Mouse (Mus musculus): ENCODE results near the gene Cysltr2.

The Cysltr2 gene

DNA sequence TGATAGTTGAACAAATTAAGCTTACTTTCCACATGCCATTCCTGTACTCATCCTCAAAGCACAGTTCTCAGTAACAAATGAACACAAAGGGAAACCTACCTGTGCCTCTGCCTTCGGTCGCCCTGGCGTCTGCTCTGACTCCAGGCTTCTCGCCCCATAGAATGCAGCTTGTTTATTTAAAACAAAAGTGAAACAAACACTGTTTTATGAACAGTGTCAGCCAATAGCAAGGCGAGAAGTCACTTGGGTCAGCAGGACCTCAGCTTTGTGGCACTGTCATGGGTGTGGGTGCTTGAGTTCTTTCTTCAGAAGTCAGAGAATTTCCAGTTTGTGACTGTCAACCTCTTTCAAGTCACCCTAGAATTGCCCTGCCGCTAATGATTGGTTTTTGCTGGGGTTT is at the start of gene Cysltr2:
Gene Cysltr2 (minus strand): TSS at position 178 of the 400 bp plus-strand sequence.
- in situ Hi-C loops (cut with MboI; ENCODE audit: unreplicated experiment in 2 of 2) = no loop called here

DNA sequence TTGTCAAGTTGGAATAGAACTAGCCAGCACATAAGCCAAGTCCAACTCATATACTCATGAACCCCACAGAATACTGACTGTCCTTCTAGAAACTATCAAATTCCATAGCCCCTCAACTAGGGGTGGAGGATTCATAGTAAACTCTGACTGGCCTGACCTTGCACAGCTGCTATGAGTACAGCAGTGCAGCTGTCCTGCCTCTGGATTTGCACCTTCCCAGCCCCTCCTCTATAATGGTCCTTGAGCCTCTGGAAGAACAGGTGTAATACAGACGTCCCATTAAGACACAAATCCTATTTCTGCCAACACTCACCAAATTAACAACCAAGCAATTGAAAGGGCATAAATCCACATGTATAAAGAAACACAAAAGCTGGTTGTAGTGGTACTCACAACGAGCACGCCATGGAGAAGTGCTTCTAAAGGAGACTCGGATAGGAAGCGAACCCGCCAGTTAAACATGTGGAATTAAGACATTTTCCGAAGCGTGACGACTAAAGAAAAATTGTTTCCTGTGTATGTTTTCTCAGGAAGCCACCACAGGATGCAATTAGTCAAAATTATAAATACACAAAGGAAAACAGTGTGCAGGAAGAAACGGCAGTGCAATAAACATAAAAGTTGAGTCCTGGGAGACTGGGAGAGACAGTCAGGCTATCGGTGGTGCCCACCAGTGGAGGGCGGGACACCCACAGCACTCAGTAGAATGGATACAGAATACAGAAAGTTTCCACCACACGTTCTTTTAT is 46.1 kb upstream of the Cysltr2 start:
- in situ Hi-C loops (cut with MboI; ENCODE audit: unreplicated experiment in 2 of 2) = loop anchor here in 1 of 2 experiments (5.0 to 25.0 kb wide), 3 partner anchors 93 to 1617 kb away; no protein-coding TSS in a partner anchor

DNA sequence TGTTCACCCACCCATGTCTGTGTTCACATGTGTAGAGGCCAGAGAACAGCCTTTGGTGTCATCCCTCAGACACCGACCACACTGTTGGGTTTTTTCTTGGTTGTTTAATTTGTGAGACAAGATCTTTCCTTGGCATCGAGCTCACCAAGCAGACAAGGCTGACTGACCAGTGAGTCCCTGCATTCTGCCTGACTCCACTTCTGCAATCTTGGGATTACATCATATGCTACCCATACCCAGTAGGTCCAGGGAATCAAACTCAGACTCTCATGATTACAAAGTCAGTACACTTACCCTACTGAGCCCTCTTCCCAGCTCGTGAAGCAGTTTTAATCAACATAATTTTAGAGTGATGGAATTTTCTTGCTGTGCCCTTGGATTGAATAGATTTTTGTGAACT is 44.0 kb upstream of the Cysltr2 start:
- in situ Hi-C loops (cut with MboI; ENCODE audit: unreplicated experiment in 2 of 2) = loop anchor here in 1 of 2 experiments (5.0 to 25.0 kb wide), 2 partner anchors 91 to 1619 kb away; no protein-coding TSS in a partner anchor

DNA sequence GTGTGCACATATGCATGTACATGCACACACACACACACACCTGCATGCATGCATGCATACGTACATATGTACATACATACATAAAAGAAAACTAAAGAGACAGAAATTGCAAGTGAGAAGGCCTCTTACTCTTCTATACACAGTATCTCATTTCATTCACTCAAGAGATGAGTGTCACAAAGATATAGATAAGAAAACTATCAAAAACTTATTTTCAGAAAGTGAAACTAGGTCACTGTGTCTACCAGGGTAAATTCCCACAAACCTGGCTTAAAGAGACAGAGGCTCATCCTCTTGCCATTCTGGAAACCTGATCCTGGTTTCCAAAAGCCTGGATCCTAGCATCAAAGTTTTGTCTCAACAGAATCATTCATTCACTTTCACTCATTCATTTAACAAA is 39.3 kb upstream of the Cysltr2 start:
- in situ Hi-C loops (cut with MboI; ENCODE audit: unreplicated experiment in 2 of 2) = loop anchor here in 1 of 2 experiments (25.0 kb wide), 1 partner anchor 1624 kb away; no protein-coding TSS in a partner anchor

DNA sequence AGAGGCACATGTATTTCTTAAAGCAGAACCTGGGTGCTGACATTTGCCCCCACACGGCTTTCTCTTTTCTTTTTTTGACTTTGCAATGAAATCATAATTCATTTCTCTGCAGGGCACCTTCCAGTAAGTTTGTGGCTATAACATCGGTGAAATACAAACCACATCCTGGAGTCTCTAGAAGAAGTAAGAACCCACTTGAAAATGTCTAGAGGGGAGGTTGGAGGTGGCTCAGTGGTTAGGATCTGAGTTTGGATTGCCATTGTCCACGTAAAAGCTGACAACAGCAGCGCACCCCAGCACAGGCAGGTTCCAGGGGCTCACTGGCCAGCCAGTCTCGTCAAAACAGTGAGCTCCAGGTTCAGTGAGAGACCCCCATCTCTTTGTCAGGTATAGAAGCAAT is 38.8 kb upstream of the Cysltr2 start:
- in situ Hi-C loops (cut with MboI; ENCODE audit: unreplicated experiment in 2 of 2) = loop anchor here in 1 of 2 experiments (25.0 kb wide), 1 partner anchor 1625 kb away; no protein-coding TSS in a partner anchor

DNA sequence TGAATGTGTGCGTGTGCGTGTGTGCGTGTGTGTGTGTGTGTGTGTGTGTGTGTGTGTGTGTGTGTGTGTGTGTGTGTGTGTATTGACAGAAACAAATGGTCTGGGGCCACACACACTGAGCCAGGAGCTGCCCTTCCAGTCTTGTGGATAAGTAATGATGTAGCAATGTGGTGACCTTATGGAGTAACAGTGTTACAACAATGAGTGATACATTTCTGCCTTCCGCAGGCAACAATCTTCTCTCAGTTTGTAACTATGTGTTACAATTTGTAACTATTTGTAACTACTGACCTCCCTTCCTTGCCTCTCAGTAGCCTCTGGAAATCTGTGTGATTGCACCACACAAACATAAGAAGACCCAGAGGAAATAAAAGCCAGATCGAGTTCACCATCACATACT is 38.3 kb upstream of the Cysltr2 start:
- in situ Hi-C loops (cut with MboI; ENCODE audit: unreplicated experiment in 2 of 2) = loop anchor here in 1 of 2 experiments (25.0 kb wide), 1 partner anchor 1625 kb away; no protein-coding TSS in a partner anchor

DNA sequence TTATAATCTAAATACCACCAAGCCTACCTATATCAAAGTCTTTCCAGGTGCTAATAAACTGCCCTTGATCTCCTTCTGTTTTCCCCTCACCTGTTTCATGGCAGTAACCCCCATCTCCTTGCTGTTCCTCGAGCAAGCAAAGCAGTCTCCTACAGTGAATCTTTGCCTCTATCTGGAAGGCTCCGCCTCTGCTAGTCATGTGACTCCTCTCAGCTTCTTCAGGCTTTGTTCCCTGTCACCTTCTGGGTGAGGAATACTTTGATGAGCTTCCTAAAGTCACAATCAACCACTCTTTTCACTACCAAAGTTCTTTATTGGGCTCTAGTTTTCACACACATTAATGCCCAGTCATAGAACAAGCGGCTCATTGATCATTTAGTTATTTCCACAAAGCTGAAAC is 37.5 kb upstream of the Cysltr2 start:
- in situ Hi-C loops (cut with MboI; ENCODE audit: unreplicated experiment in 2 of 2) = loop anchor here in 1 of 2 experiments (25.0 kb wide), 1 partner anchor 1626 kb away; no protein-coding TSS in a partner anchor

DNA sequence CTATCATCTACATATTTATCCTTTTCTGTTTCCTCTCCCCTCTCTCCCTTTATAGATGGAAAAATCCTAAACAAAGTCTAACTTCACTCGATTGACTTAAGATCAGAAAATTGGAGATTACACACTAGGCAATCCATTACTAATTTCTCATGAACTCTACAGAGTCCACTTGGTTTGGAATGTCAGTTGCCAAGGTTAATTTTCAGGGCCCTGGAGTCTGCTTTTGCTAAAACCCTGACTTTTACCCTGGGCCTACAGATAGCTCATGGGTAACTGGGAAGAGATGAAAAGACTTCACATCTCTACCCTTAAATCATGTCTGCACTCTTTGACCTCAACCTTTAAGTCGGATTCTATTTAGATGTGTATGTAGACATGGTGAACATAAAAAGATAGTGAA is 34.6 kb upstream of the Cysltr2 start:
- in situ Hi-C loops (cut with MboI; ENCODE audit: unreplicated experiment in 2 of 2) = loop anchor here in 1 of 2 experiments (25.0 kb wide), 1 partner anchor 1629 kb away; no protein-coding TSS in a partner anchor

DNA sequence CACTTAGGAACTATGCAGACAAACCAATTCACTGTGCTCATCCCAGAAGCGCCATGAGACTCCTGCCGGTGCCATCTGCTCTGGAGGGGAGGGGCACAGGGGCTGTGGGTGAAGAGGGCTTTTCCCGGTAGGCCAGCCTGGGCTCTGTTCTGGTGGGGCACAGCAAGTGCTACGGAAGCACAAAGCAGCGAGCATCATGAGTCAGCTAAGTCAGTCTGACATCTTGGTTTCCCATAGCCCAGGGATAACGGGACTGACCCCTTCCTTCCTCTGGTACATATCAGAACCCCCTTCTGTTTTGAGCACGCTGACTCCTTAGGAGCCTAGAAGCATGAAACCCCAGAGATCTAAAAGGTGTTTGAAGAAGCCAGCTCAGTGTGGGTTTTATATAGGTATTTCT is 15.5 kb upstream of the Cysltr2 start:
- in situ Hi-C loops (cut with MboI; ENCODE audit: unreplicated experiment in 2 of 2) = no loop called here

DNA sequence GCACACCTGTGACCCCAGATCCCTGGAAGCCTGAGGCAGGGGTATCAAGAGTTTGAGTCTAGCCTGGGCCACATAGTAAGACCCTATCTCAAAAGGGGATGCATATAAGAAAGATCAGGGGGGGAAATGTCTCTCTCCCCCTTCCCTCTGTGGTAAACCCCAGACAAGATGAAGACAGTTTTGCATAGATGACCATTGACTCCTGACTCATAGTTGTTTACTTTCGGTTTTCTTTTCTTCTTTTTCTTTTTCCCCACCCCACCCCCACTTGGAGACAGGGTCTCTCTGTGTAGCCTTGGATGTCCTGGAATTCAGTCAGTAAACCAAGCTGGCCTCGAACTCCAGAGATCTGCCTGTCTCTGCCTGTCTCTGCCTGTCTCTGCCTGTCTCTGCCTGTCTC is 9.8 kb upstream of the Cysltr2 start:
- in situ Hi-C loops (cut with MboI; ENCODE audit: unreplicated experiment in 2 of 2) = no loop called here

DNA sequence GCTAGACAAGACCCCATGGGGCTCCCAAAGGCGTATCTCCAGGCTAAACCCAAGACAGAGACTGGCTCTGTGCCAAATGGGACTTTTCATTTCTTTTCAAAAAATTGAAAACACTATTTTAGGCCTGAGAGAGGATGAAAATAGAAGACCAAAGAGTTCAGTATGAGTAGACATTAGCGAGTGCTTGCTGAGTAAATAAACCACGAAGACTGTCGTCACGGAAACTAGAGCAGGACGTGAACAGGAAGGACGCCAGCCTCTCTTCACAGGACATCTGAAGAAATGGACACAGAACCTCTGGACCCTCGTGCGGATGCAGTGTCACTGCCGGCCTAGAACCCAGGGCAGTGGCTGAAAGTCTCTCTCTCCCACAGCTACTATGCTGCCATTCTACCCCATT is 8.8 kb upstream of the Cysltr2 start:
- in situ Hi-C loops (cut with MboI; ENCODE audit: unreplicated experiment in 2 of 2) = no loop called here

DNA sequence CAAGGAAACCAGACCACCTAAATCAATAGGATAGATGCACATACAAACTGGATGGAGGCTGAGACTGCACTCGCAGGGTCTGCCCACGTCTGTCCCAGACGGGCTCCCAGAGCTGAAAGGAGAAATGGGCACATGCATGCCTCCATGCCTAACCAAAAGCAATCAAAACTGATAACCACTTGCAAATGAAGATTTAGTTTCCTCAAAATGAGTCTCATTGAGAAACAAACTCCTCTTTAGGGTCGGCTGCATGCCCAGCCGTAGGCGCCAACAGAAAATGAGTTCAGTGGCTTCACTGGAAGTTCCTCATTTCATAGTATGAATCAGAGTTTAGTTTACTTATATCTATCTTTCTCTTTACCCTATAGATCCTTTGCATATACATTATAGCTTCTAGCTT is 7.9 kb upstream of the Cysltr2 start:
- in situ Hi-C loops (cut with MboI; ENCODE audit: unreplicated experiment in 2 of 2) = no loop called here

DNA sequence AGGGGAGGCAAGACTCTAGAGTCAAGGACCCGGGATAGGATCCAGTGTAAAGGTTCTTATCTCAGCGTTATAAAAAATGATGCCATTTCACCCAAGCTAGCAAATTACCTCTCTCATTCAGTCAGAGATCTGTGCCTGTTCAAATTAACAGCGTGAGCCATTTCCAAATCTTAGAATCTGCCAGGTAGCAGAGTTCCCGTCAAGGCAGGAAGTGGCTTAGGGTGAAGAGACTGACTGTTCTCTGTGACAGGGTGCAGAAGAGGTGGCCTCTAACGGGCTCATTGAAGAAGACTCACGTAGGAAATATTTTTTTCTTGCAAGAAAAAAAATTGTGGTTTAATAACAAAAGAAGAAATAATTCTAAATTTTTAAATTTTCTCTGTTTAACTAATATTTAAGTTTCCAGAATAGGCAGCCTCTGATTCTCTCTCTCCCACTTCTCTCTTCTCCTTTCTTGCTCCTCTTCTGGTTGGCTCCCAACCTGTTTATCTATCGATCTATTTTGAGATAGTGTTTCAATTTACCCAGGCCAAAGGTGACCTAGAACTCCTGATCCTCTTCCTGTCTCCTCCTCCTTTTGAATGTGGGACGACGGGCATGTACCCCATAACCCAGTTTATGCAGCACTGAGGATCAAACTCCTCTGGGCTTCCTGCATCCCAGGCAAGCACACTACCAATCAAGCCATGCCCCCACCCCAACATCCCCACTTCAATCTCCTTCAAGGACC is 3.5 kb downstream of the Cysltr2 start:
- in situ Hi-C loops (cut with MboI; ENCODE audit: unreplicated experiment in 2 of 2) = no loop called here

DNA sequence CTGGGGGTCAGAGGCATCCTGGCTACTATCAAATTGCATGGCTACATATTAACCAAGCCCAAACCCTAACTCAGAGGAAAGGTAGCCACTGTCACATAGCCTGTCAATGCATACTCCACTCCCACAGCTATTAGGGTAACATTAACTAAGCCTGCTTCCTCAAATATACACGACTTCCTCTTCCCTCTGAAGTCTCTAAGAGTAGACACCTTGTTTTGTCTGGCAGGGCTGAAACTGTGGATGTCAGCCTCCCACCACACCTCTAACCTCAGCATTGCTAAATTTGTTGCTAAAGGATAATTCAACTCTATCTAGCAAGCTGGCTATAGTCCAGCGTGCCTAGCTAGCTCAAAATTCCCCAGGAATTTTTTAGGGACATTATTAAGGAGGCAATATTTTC is 7.2 kb downstream of the Cysltr2 start:
- in situ Hi-C loops (cut with MboI; ENCODE audit: unreplicated experiment in 2 of 2) = no loop called here

DNA sequence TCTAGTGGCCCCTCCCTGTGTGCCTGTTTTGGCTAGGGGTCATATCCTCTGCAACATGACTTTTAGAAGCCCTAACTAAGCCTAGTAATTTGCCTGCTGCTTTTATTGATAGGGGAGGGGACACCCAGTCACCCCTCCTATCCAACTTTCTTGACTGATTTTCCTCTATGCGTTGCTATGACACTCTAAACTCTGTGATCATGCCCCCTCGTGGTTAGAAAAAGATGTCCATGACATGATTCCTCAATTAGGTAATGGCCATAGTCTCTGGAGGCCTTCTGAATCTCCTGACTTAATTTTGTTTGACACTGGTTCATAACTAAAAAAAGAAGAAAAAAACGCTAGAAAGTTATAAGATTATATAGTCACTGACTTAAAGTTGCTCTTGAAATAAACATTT is 15.6 kb downstream of the Cysltr2 start:
- in situ Hi-C loops (cut with MboI; ENCODE audit: unreplicated experiment in 2 of 2) = no loop called here

DNA sequence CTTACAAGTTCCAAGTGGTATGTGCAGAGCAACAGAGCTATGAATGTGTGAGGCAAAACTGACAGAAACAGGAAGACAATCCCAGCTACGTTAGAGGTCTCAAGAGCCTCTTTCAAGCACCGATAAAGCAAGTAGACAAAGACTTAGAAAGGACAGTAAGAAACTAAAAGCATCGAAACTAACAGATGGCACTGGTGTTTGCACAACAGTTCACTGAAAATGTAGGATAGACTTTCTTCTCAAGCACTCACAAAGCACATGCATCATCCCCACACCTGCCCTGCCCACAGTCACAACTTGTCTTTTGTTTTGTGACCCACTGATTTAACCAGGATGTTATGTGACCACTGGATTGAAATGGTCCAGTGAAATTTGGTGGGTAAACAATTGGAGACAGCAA is 17.7 kb downstream of the Cysltr2 start:
- in situ Hi-C loops (cut with MboI; ENCODE audit: unreplicated experiment in 2 of 2) = no loop called here

DNA sequence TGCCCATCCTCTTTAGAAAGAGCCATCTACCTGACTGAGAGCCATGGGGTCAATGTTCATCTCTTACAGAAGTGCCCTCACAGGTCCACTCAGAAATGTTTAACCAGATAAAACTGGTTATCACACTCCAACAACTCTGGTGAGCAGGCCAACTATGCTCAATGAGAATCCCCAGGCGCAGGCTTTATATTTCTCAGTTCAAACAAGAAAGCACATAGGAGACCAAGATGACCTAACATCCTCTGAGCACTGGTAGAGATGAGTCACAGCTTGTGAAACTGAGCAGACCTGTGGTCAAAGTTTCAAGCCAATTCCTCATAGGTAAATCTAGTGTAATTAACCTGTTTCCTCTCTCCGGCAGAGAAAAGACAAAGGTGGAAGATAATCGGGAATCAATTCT is 31.6 kb downstream of the Cysltr2 start:
- in situ Hi-C loops (cut with MboI; ENCODE audit: unreplicated experiment in 2 of 2) = loop anchor here in 1 of 2 experiments (25.0 kb wide), 1 partner anchor 1330 kb away; no protein-coding TSS in a partner anchor

DNA sequence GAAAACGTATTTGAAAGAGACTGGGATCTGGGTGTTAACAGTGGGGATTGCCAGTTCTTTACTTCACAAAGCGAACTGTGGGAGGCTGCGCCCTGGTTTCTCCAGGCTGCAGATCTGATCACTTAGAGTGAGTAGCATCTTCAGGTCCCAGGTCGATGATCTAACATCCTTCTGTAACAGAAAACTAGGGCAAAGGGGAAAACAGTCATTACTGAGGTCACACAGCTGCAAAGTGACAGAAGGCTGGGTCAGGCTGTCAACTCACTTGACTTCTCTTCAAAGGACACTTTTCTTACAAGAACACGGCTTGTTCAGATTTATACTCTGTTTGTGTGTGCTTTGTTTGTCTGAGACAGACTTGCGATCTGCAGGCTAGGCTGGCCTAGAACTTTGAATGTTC is 33.5 kb downstream of the Cysltr2 start:
- in situ Hi-C loops (cut with MboI; ENCODE audit: unreplicated experiment in 2 of 2) = loop anchor here in 1 of 2 experiments (25.0 kb wide), 1 partner anchor 1328 kb away; no protein-coding TSS in a partner anchor

DNA sequence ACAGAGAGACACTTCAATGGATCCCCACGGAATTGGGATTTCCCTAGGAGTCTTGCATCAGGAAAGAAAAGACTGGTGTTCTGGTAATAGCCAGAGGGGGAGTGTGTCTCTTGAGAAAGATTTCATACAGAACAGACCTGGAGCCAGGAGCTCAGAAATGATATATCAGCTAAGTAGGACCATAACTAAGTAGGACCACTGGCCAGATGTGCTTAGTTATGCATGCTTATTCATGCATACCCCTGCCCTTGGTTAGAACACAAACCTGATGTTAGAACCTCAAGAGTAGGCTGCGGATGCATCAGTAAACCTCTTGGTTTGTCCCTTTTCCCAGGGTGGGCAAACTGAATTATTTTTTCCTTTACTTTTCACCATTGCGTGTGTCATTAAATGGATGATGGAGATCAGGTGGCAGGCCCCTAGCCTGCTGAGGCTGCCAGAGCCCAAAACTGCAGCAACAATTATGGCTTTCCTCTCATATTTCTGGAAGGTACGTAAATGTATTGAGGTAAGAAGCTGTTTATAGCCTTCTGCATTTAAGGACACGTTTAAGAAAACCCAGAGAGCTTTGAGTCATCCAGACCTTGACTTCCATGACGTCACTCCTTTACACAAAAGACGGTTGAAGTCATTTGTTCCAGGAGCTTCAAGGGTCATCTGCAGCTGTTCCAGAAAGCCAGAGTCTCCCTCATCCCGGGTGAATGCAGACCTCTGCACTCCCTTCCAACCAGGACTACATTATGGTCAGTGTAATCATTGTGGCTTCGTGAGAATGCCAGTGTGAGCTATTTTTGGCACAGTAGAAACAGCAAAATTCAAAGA is 35.0 kb downstream of the Cysltr2 start:
- in situ Hi-C loops (cut with MboI; ENCODE audit: unreplicated experiment in 2 of 2) = loop anchor here in 1 of 2 experiments (25.0 kb wide), 1 partner anchor 1327 kb away; no protein-coding TSS in a partner anchor

DNA sequence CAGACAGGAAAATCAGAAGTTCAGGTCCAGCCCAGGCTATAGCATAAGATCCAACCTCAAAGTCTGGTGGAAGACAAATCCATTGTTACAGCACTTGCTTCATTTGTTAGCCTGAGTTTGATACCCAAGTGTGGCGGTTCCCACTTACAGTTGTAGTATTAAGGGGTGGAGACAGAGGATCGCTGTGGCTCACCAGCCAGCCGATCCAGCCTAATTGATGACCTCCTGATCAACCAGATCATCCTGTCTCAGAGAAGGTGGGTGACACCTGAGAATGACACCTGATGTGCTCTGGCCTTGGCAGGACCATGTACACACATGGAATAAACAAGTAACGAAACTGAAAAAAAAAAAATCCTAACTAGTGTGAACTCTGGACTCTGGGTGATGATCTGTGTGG is 47.1 kb downstream of the Cysltr2 start:
- in situ Hi-C loops (cut with MboI; ENCODE audit: unreplicated experiment in 2 of 2) = loop anchor here (5.0 to 25.0 kb wide), 5 partner anchors 90 to 1315 kb away; no protein-coding TSS in a partner anchor

Measured in v-Abl transformed pro-B cells (cell line).